Mouse (Mus musculus) embryonic facial prominence, embryonic 15.5 days (tissue): ENCODE measurements around the gene Tnfrsf1b. TPM values are rescaled to one million over a fixed set of nuclear protein-coding genes. Genes with fewer than 3 reads are reported as not detected.

Source experiments
- ATAC-seq: fragments of 200-750 bp; cut with Nextera tagmentation; 2 replicates; pipeline ENCODE4 v1.8.0; 2017; ENCODE audit warnings: low read depth, moderate TSS enrichment; ENCODE audit not compliant: insufficient number of reproducible peaks, low FRiP score, low TSS enrichment
- H3K27ac ChIP-seq: fragments of 300-500 bp; sonication (generic); replicated peaks from 2 replicates; pipeline ENCODE4 v1.5.1; 2015; ENCODE audit warnings: mild to moderate bottlenecking, inconsistent platforms
- H3K27me3 ChIP-seq: fragments of 300-500 bp; sonication (generic); 2 replicates; pipeline ENCODE4 v1.6.1; 2015; ENCODE audit warnings: inconsistent platforms
- H3K36me3 ChIP-seq: fragments of 300-500 bp; sonication (generic); 2 replicates; pipeline ENCODE4 v1.6.1; 2015; ENCODE audit warnings: mild to moderate bottlenecking, inconsistent platforms
- H3K4me1 ChIP-seq: fragments of 300-500 bp; sonication (generic); 2 replicates; pipeline ENCODE4 v1.6.1; 2015; ENCODE audit warnings: inconsistent platforms
- H3K4me2 ChIP-seq: fragments of 300-500 bp; sonication (generic); replicated peaks from 2 replicates; pipeline ENCODE4 v1.6.1; 2015; ENCODE audit warnings: mild to moderate bottlenecking, inconsistent platforms
- H3K4me3 ChIP-seq: fragments of 300-500 bp; sonication (generic); replicated peaks from 2 replicates; pipeline ENCODE4 v1.5.1; 2015; ENCODE audit warnings: mild to moderate bottlenecking, inconsistent platforms
- H3K9ac ChIP-seq: fragments of 300-500 bp; sonication (generic); 2 replicates; pipeline ENCODE4 v1.6.1; 2015; ENCODE audit warnings: inconsistent platforms
- H3K9me3 ChIP-seq: fragments of 300-500 bp; sonication (generic); replicated peaks from 2 replicates; pipeline ENCODE4 v1.6.1; 2016; ENCODE audit warnings: inconsistent platforms
- WGBS: fragments of 180-500 bp; shearing (Covaris S2); methylation state at CpG from one replicate; pipeline ENCODE4 v1.1.7; 2015; 5-methylcytosine and 5-hydroxymethylcytosine counted together
- polyA plus RNA-seq: library from polyadenylated mRNA; unstranded; fragments of >200 nt; fragmentation: Nextera tagmentation; extraction: Ambion mirVana; gene quantifications from 2 replicates; pipeline ENCODE4 v1.2.1, GENCODE M21; 2015

Gene Tnfrsf1b
- polyA plus RNA-seq, 1 experiment from 2014 or later = 4.8 TPM

GRCm38 (mm10) chr4:145274887-145275286, 28.2 kb upstream of the Tnfrsf1b start:
- Histone ChIP-seq H3K4me2 (no peak overlapping the region), H3K27me3 (no peaks in the 10 kb centered on the region), H3K9ac (no peak overlapping the region), H3K4me1 (no peaks in the 10 kb centered on the region), H3K27ac (no peak overlapping the region), H3K4me3 (no peak overlapping the region), H3K36me3 (no peaks in the 10 kb centered on the region), H3K9me3 (no peaks in the 10 kb centered on the region)
- 92% methylated on average over 5 of the region's 5 CpGs for WGBS
- ATAC-seq = no peak

- H3K4me2 ChIP-seq = no peak overlapping the region
- 84% methylated on average over 5 of the region's 5 CpGs for WGBS
- no peak for ATAC-seq
These were observed 27.3 kb upstream of the Tnfrsf1b start for GRCm38 (mm10) chr4:145273923-145274322.

GRCm38 (mm10) chr4:145272763-145273162, 26.1 kb upstream of the Tnfrsf1b start:
- Histone ChIP-seq H3K9me3 (no peaks in the 10 kb centered on the region), H3K36me3 (no peaks in the 10 kb centered on the region), H3K4me2 (no peak overlapping the region), H3K27me3 (no peaks in the 10 kb centered on the region), H3K4me1 (0 out of 2 replicates have a peak, but pooled peaks cover 2% of the 10 kb centered on the region), H3K4me3 (no peak overlapping the region), H3K9ac (no peak overlapping the region), H3K27ac (no peak overlapping the region; the same call in 1 of the 2 replicates)
- WGBS = 51% methylated on average over 1 of the region's 1 CpGs
- no peak for ATAC-seq

More at GRCm38 (mm10) chr4:145273923-145274322, 27.3 kb upstream of the Tnfrsf1b start:
- Histone ChIP-seq H3K4me1 (no peaks in the 10 kb centered on the region), H3K27me3 (no peaks in the 10 kb centered on the region), H3K36me3 (no peaks in the 10 kb centered on the region), H3K27ac (no peak overlapping the region), H3K4me3 (no peak overlapping the region), H3K9ac (no peak overlapping the region), H3K9me3 (no peaks in the 10 kb centered on the region)

GRCm38 (mm10) chr4:145271634-145272033, 25.0 kb upstream of the Tnfrsf1b start:
- Histone ChIP-seq H3K36me3 (no peaks in the 10 kb centered on the region), H3K27ac (no peak overlapping the region), H3K4me1 (0 out of 2 replicates have a peak, but pooled peaks cover 4% of the 10 kb centered on the region), H3K9me3 (no peaks in the 10 kb centered on the region), H3K9ac (no peak overlapping the region), H3K27me3 (no peaks in the 10 kb centered on the region), H3K4me3 (no peak overlapping the region), H3K4me2 (no peak overlapping the region)
- ATAC-seq = no peak
- WGBS = 79% methylated on average over 4 of the region's 4 CpGs

- no peak overlapping the region for H3K9ac ChIP-seq
- no peak overlapping the region for H3K27ac ChIP-seq
- no peak overlapping the region for H3K4me2 ChIP-seq
- no peak overlapping the region for H3K4me3 ChIP-seq
- 82% methylated on average over 5 of the region's 5 CpGs for WGBS
- ATAC-seq = no peak
- H3K36me3 ChIP-seq = no peaks in the 10 kb centered on the region
- H3K27me3 ChIP-seq = no peaks in the 10 kb centered on the region
- no peaks in the 10 kb centered on the region for H3K9me3 ChIP-seq
- 0 out of 2 replicates have a peak, but pooled peaks cover 4% of the 10 kb centered on the region for H3K4me1 ChIP-seq
These were observed 23.5 kb upstream of the Tnfrsf1b start for GRCm38 (mm10) chr4:145270136-145270535.

- H3K36me3 ChIP-seq = no peaks in the 10 kb centered on the region
- H3K27me3 ChIP-seq = no peaks in the 10 kb centered on the region
- no peak overlapping the region for H3K4me3 ChIP-seq
- H3K27ac ChIP-seq = no peak overlapping the region
- 58% methylated on average over 4 of the region's 4 CpGs for WGBS
- ATAC-seq = no peak
- no peak overlapping the region for H3K9ac ChIP-seq
- H3K4me1 ChIP-seq = 0 out of 2 replicates have a peak, but pooled peaks cover 4% of the 10 kb centered on the region
- no peak overlapping the region for H3K4me2 ChIP-seq
- H3K9me3 ChIP-seq = no peaks in the 10 kb centered on the region
These were observed 21.0 kb upstream of the Tnfrsf1b start for GRCm38 (mm10) chr4:145267631-145268110.

GRCm38 (mm10) chr4:145266505-145266904, 19.8 kb upstream of the Tnfrsf1b start:
- Histone ChIP-seq H3K27me3 (no peaks in the 10 kb centered on the region), H3K9ac (no peak overlapping the region), H3K4me3 (no peak overlapping the region), H3K36me3 (no peaks in the 10 kb centered on the region), H3K9me3 (no peaks in the 10 kb centered on the region), H3K27ac (no peak overlapping the region), H3K4me1 (0 out of 2 replicates have a peak, but pooled peaks cover 4% of the 10 kb centered on the region), H3K4me2 (no peak overlapping the region)
- 75% methylated on average over 4 of the region's 4 CpGs for WGBS
- ATAC-seq = no peak

GRCm38 (mm10) chr4:145264761-145265160, 18.1 kb upstream of the Tnfrsf1b start:
- Histone ChIP-seq H3K4me2 (no peak overlapping the region), H3K4me1 (0 out of 2 replicates have a peak, but pooled peaks cover 4% of the 10 kb centered on the region), H3K9me3 (no peaks in the 10 kb centered on the region), H3K27me3 (no peaks in the 10 kb centered on the region), H3K9ac (no peak overlapping the region), H3K4me3 (no peak overlapping the region), H3K27ac (no peak overlapping the region), H3K36me3 (no peaks in the 10 kb centered on the region)
- 34% methylated on average over 2 of the region's 2 CpGs for WGBS
- ATAC-seq = no peak

GRCm38 (mm10) chr4:145263583-145263982, 16.9 kb upstream of the Tnfrsf1b start:
- Histone ChIP-seq H3K4me1 (0 out of 2 replicates have a peak, but pooled peaks cover 4% of the 10 kb centered on the region), H3K36me3 (no peaks in the 10 kb centered on the region), H3K27me3 (no peaks in the 10 kb centered on the region), H3K27ac (no peak overlapping the region), H3K9ac (no peak overlapping the region), H3K9me3 (no peaks in the 10 kb centered on the region), H3K4me3 (no peak overlapping the region), H3K4me2 (no peak overlapping the region)
- no peak for ATAC-seq
- 84% methylated on average over 1 of the region's 1 CpGs for WGBS

- no peaks in the 10 kb centered on the region for H3K4me1 ChIP-seq
- H3K4me3 ChIP-seq = no peak overlapping the region
- no peaks in the 10 kb centered on the region for H3K36me3 ChIP-seq
- no peak for ATAC-seq
- H3K27me3 ChIP-seq = no peaks in the 10 kb centered on the region
- WGBS = 76% methylated on average over 5 of the region's 5 CpGs
- no peak overlapping the region for H3K4me2 ChIP-seq
- no peak overlapping the region for H3K27ac ChIP-seq
- H3K9ac ChIP-seq = no peak overlapping the region
- no peaks in the 10 kb centered on the region for H3K9me3 ChIP-seq
These were observed 14.1 kb upstream of the Tnfrsf1b start for GRCm38 (mm10) chr4:145260802-145261201.

GRCm38 (mm10) chr4:145257751-145258434, 11.2 kb upstream of the Tnfrsf1b start:
- H3K27ac ChIP-seq = no peak overlapping the region
- no peak overlapping the region for H3K4me3 ChIP-seq
- H3K36me3 ChIP-seq = no peaks in the 10 kb centered on the region
- H3K4me2 ChIP-seq = no peak overlapping the region
- H3K9me3 ChIP-seq = no peaks in the 10 kb centered on the region
- H3K27me3 ChIP-seq = no peaks in the 10 kb centered on the region
- ATAC-seq = no peak
- H3K9ac ChIP-seq = no peak overlapping the region
- WGBS = 60% methylated on average over 5 of the region's 5 CpGs
- H3K4me1 ChIP-seq = no peaks in the 10 kb centered on the region

GRCm38 (mm10) chr4:145256144-145256543, 9.5 kb upstream of the Tnfrsf1b start:
- no peak overlapping the region for H3K27ac ChIP-seq
- H3K36me3 ChIP-seq = no peaks in the 10 kb centered on the region
- H3K27me3 ChIP-seq = no peaks in the 10 kb centered on the region
- H3K4me1 ChIP-seq = no peaks in the 10 kb centered on the region
- H3K4me3 ChIP-seq = no peak overlapping the region
- no peak overlapping the region for H3K4me2 ChIP-seq
- H3K9ac ChIP-seq = no peak overlapping the region
- no peak for ATAC-seq
- H3K9me3 ChIP-seq = no peaks in the 10 kb centered on the region
- 87% methylated on average over 5 of the region's 5 CpGs for WGBS
